Mouse (Mus musculus): ENCODE data around the gene Fra10ac1.

DNA sequence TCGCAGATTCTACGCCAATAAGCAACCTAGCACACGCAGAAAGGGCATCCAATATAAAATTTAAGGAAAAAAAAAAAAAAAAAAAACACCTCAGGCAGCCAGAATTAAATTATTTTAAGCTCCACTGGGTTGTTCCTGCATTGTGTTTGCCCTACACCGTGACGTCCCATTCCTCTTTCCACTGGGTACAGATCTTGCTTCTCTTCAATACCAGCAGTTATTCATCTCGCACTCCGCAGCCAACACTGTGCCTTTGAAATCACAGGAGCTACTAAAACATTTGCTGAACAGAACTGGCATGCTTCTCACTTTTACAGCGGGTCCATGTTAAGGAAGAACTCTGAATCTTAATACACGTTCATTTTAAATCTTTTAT is 717 bp upstream of the Fra10ac1 start:
- TF ChIP-seq CTCF (IDR thresholded peaks at IDR 0.05; ENCODE audit: control insufficient read depth, insufficient read depth, insufficient replicate concordance, low read depth, low read length) (no peak), POLR2A (IDR thresholded peaks at IDR 0.05; ENCODE audit: control insufficient read depth, low read depth, low read length) (no peak)
